Mouse (Mus musculus) testis, adult 2 months (tissue): ENCODE data around the gene Prpf40a.

Experiments used
- CTCF ChIP-seq: fragments of 200-500 bp; IDR thresholded peaks from 2 replicates; pipeline ENCODE4 v1.5.1; 2012; ENCODE audit warnings: low read depth, mild to moderate bottlenecking, inconsistent platforms, low read length, moderate library complexity; ENCODE audit not compliant: control insufficient read depth, insufficient read depth, insufficient replicate concordance
- POLR2A ChIP-seq: fragments of 200-500 bp; IDR thresholded peaks from 2 replicates; pipeline ENCODE4 v1.6.1; 2012; ENCODE audit warnings: low read depth, mild to moderate bottlenecking, inconsistent platforms, low read length, moderate library complexity; ENCODE audit not compliant: control insufficient read depth

DNA sequence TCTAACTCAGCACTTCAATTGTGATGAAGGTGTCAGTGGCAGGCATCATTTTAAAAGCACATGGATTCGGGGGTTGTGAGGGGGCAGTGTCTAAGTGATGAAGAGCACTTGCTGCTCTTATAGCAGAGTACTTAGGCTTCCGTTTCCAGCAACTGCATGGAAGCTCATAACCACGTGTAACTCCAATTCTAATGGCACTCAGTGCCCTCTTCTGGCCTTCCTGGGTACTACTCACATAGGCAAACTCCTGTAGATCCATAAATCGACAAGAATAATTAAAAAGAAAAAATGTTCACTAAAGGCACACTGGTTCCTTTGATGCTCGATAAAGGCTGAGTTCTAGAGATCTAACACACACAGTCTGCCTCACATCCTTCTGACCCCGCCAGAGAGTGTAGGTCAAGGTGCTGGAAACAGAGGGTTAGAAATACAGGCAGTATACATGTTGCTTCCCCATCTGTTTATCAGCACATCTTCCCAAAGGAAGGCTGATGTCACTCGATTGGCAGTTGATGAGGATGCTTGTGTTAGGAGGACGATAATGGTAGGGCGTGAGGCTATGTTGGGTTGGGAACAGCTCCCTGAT lies 105.4 kb downstream of the Prpf40a start:
- TF ChIP-seq CTCF (no peak), POLR2A (no peak)
